Comparison of ENCODE assay signal across 8 mouse cellular contexts in genomic region chr17:62852822-62853608, GRCm38 (mm10). TPM values are rescaled to one million over a fixed set of nuclear protein-coding genes. Genes with fewer than 3 reads are reported as not detected.
DNase-seq lines count a peak whose midpoint lies in the region; ATAC-seq lines count a peak whose summit lies in the region.
"Had no signal": no experiment of that assay in that cellular context is flagged by ENCODE, and none has a peak within 500 bp of the region (broad histone marks: within the 10 kb centered on the region; RNA-seq: fewer than 3 reads in every experiment).

No protein-coding gene starts in this region.

- no peaks in the 10 kb centered on the region for H3K27me3 ChIP-seq in embryonic facial prominence, embryonic 12.5 days
- H3K27me3 ChIP-seq in hindbrain, embryonic 15.5 days = no peaks in the 10 kb centered on the region
- no peaks in the 10 kb centered on the region for H3K27me3 ChIP-seq in neural tube, embryonic 14.5 days (ENCODE audit: control insufficient read depth, insufficient read depth, low read length)

- no peak overlapping the region for H3K4me3 ChIP-seq in embryonic facial prominence, embryonic 12.5 days
- H3K4me3 ChIP-seq in hindbrain, embryonic 15.5 days = no peak overlapping the region
- no peak overlapping the region for H3K4me3 ChIP-seq in neural tube, embryonic 14.5 days (ENCODE audit: low read depth, low read length)

- no peaks in the 10 kb centered on the region for H3K36me3 ChIP-seq in embryonic facial prominence, embryonic 12.5 days
- H3K36me3 ChIP-seq in hindbrain, embryonic 15.5 days = no peaks in the 10 kb centered on the region
- no peaks in the 10 kb centered on the region for H3K36me3 ChIP-seq in neural tube, embryonic 14.5 days (ENCODE audit: control insufficient read depth, insufficient read depth, low read length)

- H3K4me2 ChIP-seq in embryonic facial prominence, embryonic 12.5 days (replicated peaks) = 0 out of 2 replicates have a peak overlapping the region, but pooled peaks have one; percentile 7
- peak overlapping the region; percentile 34 for H3K4me2 ChIP-seq in hindbrain, embryonic 15.5 days
- peak overlapping the region; percentile 1; the same call in 1 of the 2 replicates for H3K4me2 ChIP-seq in neural tube, embryonic 14.5 days (ENCODE audit: low read depth, low read length)

- 0 out of 2 replicates have a peak, but pooled peaks have one; percentile 83 for ATAC-seq in embryonic facial prominence, embryonic 12.5 days (ENCODE audit: insufficient number of reproducible peaks, insufficient read depth, low FRiP score, low TSS enrichment)
- peak; percentile 29; the same call in 1 of the 2 replicates for ATAC-seq in hindbrain, embryonic 15.5 days (ENCODE audit: low FRiP score, low read depth)
- ATAC-seq in neural tube, embryonic 14.5 days (ENCODE audit: low read depth) = peak; percentile 48; the same call in 1 of the 2 replicates

- 0 out of 2 replicates have a peak overlapping the region, but pooled peaks have one; percentile 2 for H3K27ac ChIP-seq in embryonic facial prominence, embryonic 12.5 days
- no peak overlapping the region for H3K27ac ChIP-seq in hindbrain, embryonic 15.5 days (replicated peaks)
- H3K27ac ChIP-seq in neural tube, embryonic 14.5 days (ENCODE audit: low read depth, low read length) = no peak overlapping the region

- H3K4me1 ChIP-seq in embryonic facial prominence, embryonic 12.5 days = peaks cover 31% of the 10 kb centered on the region
- H3K4me1 ChIP-seq in hindbrain, embryonic 15.5 days (replicated peaks) = peaks cover 15% of the 10 kb centered on the region
- peaks cover 10% of the 10 kb centered on the region for H3K4me1 ChIP-seq in neural tube, embryonic 14.5 days (ENCODE audit: control insufficient read depth, insufficient read depth, low read length)

- H3K9ac ChIP-seq in embryonic facial prominence, embryonic 12.5 days = no peak overlapping the region
- H3K9ac ChIP-seq in hindbrain, embryonic 15.5 days = no peak overlapping the region
- no peak overlapping the region for H3K9ac ChIP-seq in neural tube, embryonic 14.5 days (replicated peaks; ENCODE audit: low read depth, low read length)

- 1% methylated on average over 3 of the region's 3 CpGs for WGBS in embryonic facial prominence, embryonic 12.5 days
- WGBS in hindbrain, embryonic 15.5 days = 6% methylated on average over 3 of the region's 3 CpGs
- 3% methylated on average over 3 of the region's 3 CpGs for WGBS in neural tube, embryonic 14.5 days

- DNase-seq in kidney, postnatal 14 days = peak; percentile 4
- no peak for DNase-seq in kidney, postnatal 25 days
- DNase-seq in frontal cortex, postnatal 25 days (ENCODE audit: low spot score in 2 of 2) = no peak
- no peak for DNase-seq in left cerebral cortex, adult 18-20 months (ENCODE audit: low spot score in 2 of 2)
- DNase-seq: right cerebral cortex, postnatal 14 days had no signal

- no peaks in the 10 kb centered on the region for H3K9me3 ChIP-seq in embryonic facial prominence, embryonic 12.5 days
- H3K9me3 ChIP-seq in hindbrain, embryonic 15.5 days = no peaks in the 10 kb centered on the region
- no peaks in the 10 kb centered on the region for H3K9me3 ChIP-seq in neural tube, embryonic 14.5 days (ENCODE audit: control insufficient read depth, low read length)

RNA-seq across cellular contexts. Expression of gene Efna5, which starts 28.1 kb away (rescaled TPM):
- 72.4 and 82.6 TPM in 2 replicates for polyA plus RNA-seq in embryonic facial prominence, embryonic 12.5 days (2016; fragmentation: Nextera tagmentation; extraction: Ambion mirVana)
- polyA plus RNA-seq in hindbrain, embryonic 15.5 days (2015; fragmentation: Nextera tagmentation; extraction: Ambion mirVana) = 38.5 and 69.1 TPM in 2 replicates
- 65.4 and 67.4 TPM in 2 replicates for polyA plus RNA-seq in neural tube, embryonic 14.5 days (2014; fragmentation: Nextera tagmentation; extraction: Ambion mirVana)
- 10 to 100 TPM; 34.1 to 42.3 TPM for total RNA-seq in left cerebral cortex, adult 18-20 months (2021)

Comparison
In these comparisons a context has a peak if more than half of its experiments do, and no peak if none do; other contexts are left out.
1. ATAC-seq: peak in every context shown above with its lines; median percentile 83 in embryonic facial prominence, embryonic 12.5 days; 48 in neural tube, embryonic 14.5 days; 29 in hindbrain, embryonic 15.5 days.